In the genomic region with DNA sequence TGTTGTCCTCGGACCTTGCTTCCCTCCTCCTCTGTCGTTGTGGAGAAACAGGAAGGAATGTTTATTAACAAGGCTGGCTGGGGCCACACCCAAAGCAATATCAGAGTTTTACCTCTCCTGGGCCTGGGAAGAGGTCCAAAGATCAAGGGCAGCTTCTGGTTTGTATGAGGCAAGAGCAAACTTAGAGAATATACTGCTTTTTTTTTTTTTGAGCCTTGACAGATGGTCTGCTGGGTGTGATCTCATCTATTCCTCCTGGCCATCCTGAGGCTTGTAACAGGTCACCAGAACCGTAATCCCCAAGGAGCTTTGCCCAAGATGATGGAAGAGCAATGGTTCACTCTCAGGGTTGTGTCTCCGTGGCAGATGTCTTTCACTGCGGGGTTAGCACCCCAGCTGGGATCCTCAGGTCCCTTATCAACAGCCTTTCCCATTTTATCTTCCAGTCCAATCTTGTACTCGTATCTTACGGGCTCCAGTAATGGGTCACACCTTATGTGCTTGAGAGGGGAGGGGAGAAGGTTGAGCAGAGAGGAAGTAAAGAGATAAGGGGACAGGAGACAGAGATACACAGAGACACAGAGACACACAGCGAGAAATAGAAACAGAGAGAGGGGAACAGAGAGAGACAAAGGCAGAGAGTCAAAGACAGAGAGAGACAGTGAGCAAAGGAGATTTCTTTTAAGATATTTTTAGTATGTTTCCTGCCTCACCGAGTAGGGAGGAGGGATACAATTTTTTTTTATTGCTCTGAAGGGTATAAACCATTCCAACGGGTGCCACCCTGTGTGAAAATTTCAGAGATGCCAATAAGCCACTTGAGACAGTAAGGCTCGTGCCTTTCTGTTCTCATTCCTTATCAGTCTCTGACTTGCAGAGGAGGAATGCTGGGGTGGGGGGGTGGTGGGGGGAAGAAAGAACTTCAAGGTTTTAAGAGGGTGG, we compare ENCODE assay signal across 8 mouse cellular contexts.
DNase-seq lines count a peak whose midpoint lies in the region; ATAC-seq and TF ChIP-seq lines count a peak whose summit lies in the region.
"Had no signal": no experiment of that assay in that cellular context is flagged by ENCODE, and none has a peak within 500 bp of the region (broad histone marks: within the 10 kb centered on the region; RNA-seq: fewer than 3 reads in every experiment).

No protein-coding gene starts in this region.

- H3K4me2 ChIP-seq in limb, embryonic 13.5 days (replicated peaks): no peak overlapping the region
- H3K4me2 ChIP-seq: forebrain, embryonic 12.5 days had no signal

- no peak overlapping the region for H3K4me3 ChIP-seq in left cerebral cortex, adult 2 months
- no peak overlapping the region for H3K4me3 ChIP-seq in limb, embryonic 13.5 days
- peak overlapping the region; percentile 20 for H3K4me3 ChIP-seq in small intestine, adult 2 months (ENCODE audit: low read depth, low read length)
- H3K4me3 ChIP-seq in thymus, adult 2 months (ENCODE audit: control insufficient read depth, insufficient read depth, low read length): no peak overlapping the region
- H3K4me3 ChIP-seq: forebrain, embryonic 12.5 days had no signal

- no peak overlapping the region for H3K9ac ChIP-seq in limb, embryonic 13.5 days
- H3K9ac ChIP-seq: forebrain, embryonic 12.5 days had no signal

- H3K36me3 ChIP-seq in limb, embryonic 13.5 days: no peaks in the 10 kb centered on the region
- no peaks in the 10 kb centered on the region for H3K36me3 ChIP-seq in small intestine, adult 2 months (ENCODE audit: control insufficient read depth, insufficient read depth, low read length)
- H3K36me3 ChIP-seq in thymus, adult 2 months (ENCODE audit: control insufficient read depth, insufficient read depth, low read length): no peaks in the 10 kb centered on the region
- H3K36me3 ChIP-seq: forebrain, embryonic 12.5 days had no signal

- TF ChIP-seq CTCF in left cerebral cortex, adult 2 months (IDR thresholded peaks at IDR 0.05): no peak
- TF ChIP-seq CTCF in small intestine, adult 2 months (IDR thresholded peaks at IDR 0.05; ENCODE audit: extremely low read depth, insufficient read length, insufficient replicate concordance, low read depth, low read length): no peak
- TF ChIP-seq CTCF in thymus, adult 2 months (IDR thresholded peaks at IDR 0.05; ENCODE audit: borderline replicate concordance, control insufficient read depth, extremely low read depth, insufficient read depth, low read length, poor library complexity): no peak

- no peak for TF ChIP-seq POLR2A in small intestine, adult 2 months (IDR thresholded peaks at IDR 0.05; ENCODE audit: low read depth, low read length)
- no peak for TF ChIP-seq POLR2A in thymus, adult 2 months (IDR thresholded peaks at IDR 0.05; ENCODE audit: control insufficient read depth, extremely low read depth, insufficient read depth, low read length, poor library complexity)

- no peaks in the 10 kb centered on the region for H3K9me3 ChIP-seq in limb, embryonic 13.5 days
- H3K9me3 ChIP-seq: forebrain, embryonic 12.5 days had no signal

- H3K27ac ChIP-seq in left cerebral cortex, adult 2 months: peak overlapping the region; percentile 47; the same call in 1 of the 2 replicates
- no peak overlapping the region for H3K27ac ChIP-seq in limb, embryonic 13.5 days
- H3K27ac ChIP-seq in small intestine, adult 2 months (ENCODE audit: insufficient read depth, low read depth, low read length): peak overlapping the region; percentile 98
- no peak overlapping the region for H3K27ac ChIP-seq in thymus, adult 2 months (ENCODE audit: control insufficient read depth, insufficient read depth, low read length)
- H3K27ac ChIP-seq: forebrain, embryonic 12.5 days had no signal

- DNase-seq in left cerebral cortex, adult 2 months (ENCODE audit: extremely low spot score in 1 of 2, low spot score in 2 of 2): no peak
- no peak for DNase-seq in left cerebral cortex, adult 18-20 months (ENCODE audit: low spot score in 2 of 2)
- DNase-seq in cerebellum, adult 8-10 months: peak; percentile 45
- no peak for DNase-seq in thymus, adult 2 months
- no peak for DNase-seq in adrenal gland, postnatal 10 days

- intact Hi-C loops in left cerebral cortex, adult 2 months (cut with DNase I): no loop called here

- 0 out of 2 replicates have a peak, but pooled peaks cover 4% of the 10 kb centered on the region for H3K27me3 ChIP-seq in limb, embryonic 13.5 days
- H3K27me3 ChIP-seq in small intestine, adult 2 months (ENCODE audit: control insufficient read depth, insufficient read depth, low read length): no peaks in the 10 kb centered on the region
- H3K27me3 ChIP-seq in thymus, adult 2 months (ENCODE audit: control insufficient read depth, insufficient read depth, low read length): no peaks in the 10 kb centered on the region
- H3K27me3 ChIP-seq: forebrain, embryonic 12.5 days had no signal

- WGBS in limb, embryonic 13.5 days: 33% methylated on average over 11 of the region's 11 CpGs
- WGBS in small intestine, adult 2 months: 15% methylated on average over 11 of the region's 11 CpGs
- WGBS in thymus, adult 2 months: 51% methylated on average over 11 of the region's 11 CpGs

- H3K4me1 ChIP-seq in limb, embryonic 13.5 days: peaks cover 17% of the 10 kb centered on the region
- H3K4me1 ChIP-seq in small intestine, adult 2 months (ENCODE audit: control insufficient read depth, insufficient read depth, insufficient read length, low read length): peaks cover 23% of the 10 kb centered on the region; the same call in 1 of the 2 replicates
- H3K4me1 ChIP-seq in thymus, adult 2 months (replicated peaks; ENCODE audit: control insufficient read depth, insufficient read depth, low read length): no peaks in the 10 kb centered on the region
- H3K4me1 ChIP-seq: forebrain, embryonic 12.5 days had no signal

- 0 out of 2 replicates have a peak, but pooled peaks have one; percentile 25 for ATAC-seq in limb, embryonic 13.5 days (ENCODE audit: low FRiP score, low read depth)

Comparison
In these comparisons a context has a peak if more than half of its experiments do, and no peak if none do; other contexts are left out.
1. H3K27ac ChIP-seq: peak in left cerebral cortex, adult 2 months (single experiment) and small intestine, adult 2 months (single experiment); none in limb, embryonic 13.5 days (single experiment) and thymus, adult 2 months (single experiment).